Mouse (Mus musculus): ENCODE results near the gene Ttc25.
"Not testable (repeated sequence)": the region's sequence is repeated elsewhere in the genome, so short reads cannot be mapped to it uniquely, and the experiment has no call there.

The Ttc25 gene

DNA sequence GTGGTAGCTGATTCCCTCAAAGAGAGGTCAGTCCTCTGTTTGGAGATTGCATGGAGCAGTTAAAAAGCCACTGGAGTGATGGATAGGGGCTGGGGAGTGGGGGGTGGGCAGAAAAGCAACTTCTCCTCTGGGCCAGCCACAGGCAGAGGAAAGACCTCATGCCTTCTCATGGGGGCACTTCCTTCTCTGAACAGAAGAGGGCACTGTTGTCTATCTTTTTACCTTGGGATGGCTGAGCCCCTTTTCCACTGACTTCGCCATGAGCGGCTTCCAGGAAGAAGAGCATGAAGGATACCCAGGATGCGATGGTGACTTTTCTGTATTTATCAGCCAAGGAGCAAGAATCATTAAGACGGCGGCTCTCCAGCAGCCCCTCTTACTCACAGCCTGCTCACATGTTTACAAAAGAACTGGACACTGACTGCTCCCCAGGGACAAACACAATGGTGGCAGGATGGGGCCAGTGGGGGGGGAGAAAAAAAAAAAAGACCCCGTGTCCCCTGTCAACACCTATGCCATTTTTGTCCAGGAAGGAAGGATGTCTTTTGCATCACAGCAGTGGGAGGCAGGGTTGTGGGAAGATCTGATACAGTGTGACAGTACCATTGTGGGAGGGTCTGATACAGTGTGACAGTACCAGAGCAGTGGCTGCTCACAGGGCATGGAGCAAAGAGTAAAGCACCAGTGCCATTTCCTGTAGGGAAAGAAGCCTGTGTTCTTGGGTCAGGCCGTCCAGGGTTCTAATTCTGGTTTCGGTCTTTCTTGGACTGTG lies 25.2 kb downstream of the Ttc25 start:
- peak; percentile 77 for DNase-seq (ENCODE audit: low spot score)

DNA sequence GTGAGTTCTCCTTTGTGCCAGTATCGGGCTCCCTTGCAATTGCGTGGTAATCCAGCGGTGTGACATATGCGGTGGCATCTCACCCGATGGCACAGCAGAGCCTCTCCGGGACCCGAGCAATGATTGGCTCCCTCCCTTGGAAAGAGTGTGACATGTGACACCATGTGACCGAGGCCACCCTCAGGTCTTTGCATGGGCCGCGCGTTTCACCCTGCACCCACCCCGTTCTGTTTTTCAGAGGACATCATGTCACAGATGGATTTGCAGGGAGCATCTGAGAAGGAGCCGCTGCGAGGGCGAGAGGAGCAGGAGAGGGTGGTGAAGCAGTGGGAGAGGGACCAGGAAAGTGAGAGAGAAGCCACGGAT lies 25.8 kb downstream of the Ttc25 start:
- peak; percentile 64 for DNase-seq (ENCODE audit: low spot score)

GRCm38 (mm10) chr11:100574188-100574587 lies 28.8 kb downstream of the Ttc25 start:
- DNase-seq (ENCODE audit: low spot score): no peak

DNA sequence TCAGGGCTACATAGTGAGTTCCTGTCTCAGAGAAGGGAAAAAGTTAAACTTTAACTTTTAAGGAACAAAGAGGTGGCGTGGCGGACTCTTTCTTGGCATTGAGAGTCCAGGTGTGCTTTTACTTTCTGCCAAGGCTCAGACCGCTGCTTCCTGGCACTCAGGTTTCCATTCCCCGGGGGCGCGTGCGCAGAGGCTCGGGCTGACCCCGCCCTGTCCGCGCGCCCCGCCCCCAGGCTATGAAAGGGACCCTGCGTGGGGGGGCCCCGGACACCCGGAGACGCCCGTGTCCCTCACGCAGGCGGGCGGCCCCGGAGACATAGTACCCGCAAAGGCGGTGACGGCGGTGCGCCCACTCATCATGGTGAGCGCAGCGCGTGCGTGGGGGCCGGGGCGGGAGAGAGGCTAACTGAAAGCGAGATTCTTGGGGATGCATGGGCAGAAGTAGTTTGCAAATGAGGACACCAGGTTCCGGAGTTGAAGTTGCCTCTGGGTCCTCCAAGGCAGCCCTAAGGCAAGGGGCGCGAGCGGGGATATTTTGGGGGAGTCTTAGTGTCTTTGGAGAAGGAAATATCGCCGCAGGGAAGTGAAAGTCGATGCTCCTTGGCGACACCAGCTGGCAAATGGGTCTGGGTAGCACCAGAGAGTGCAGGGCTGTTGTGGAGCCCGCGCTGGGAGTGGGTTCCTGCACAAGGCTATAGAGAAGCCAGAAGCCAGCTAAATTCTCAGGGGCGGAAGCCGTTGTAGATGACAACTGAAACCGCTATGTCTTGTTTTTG lies 29.5 kb downstream of the Ttc25 start, which contains the start of gene Cnp:
TSS of gene Cnp (plus strand) at position 197 of the 776 bp plus-strand sequence.
- DNase-seq (ENCODE audit: low spot score): peak; percentile 54

GRCm38 (mm10) chr11:100575484-100575855 lies 30.1 kb downstream of the Ttc25 start:
- peak; percentile 72 for DNase-seq (ENCODE audit: low spot score)

DNA sequence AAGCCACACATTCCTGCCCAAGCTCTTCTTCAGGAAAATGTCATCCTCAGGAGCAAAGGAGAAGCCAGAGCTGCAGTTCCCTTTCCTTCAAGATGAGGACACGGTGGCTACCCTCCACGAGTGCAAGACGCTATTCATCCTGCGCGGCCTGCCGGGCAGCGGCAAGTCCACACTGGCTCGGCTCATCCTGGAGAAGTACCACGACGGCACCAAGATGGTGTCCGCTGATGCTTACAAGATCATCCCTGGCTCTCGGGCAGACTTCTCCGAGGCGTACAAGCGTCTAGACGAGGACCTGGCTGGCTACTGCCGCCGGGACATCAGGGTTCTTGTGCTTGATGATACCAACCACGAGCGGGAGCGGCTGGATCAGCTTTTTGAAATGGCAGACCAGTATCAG lies 30.8 kb downstream of the Ttc25 start:
- DNase-seq (ENCODE audit: low spot score): no peak

DNA sequence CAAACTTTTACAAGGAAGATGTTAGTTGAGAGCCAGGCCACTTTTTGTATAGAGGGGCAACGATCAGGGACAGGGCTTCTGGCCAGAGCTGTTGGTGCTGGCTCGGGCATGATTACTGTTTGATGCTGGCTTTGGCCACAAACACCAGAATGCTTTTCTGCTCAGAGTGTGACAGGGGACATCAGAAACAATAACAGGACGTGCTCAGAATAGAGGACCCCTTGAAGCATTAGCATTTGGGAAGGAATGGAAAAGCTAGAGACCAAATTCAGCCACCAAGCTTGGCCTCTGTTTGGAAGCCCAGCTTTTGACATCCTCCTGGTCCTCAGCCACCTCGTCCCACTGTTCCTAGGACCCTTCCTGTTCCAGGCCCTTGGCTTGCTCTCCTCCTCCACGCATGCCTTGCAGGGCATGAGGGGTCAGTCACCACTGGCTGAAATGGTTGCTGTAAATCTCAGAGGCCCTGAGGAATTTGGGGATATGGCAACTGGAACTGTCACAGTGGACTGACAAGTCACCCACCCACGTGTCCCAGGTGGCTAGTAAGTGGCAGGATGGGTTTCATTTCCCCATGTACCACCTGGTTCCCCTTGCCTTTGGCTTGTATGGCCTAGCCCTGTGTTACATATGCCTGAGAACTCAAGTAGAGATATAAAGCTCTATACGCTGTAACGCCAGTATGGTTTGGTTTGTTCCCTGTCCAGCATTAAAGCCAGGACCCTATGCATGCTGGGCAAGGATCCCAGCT lies 32.6 kb downstream of the Ttc25 start:
- no peak for DNase-seq (ENCODE audit: low spot score)

DNA sequence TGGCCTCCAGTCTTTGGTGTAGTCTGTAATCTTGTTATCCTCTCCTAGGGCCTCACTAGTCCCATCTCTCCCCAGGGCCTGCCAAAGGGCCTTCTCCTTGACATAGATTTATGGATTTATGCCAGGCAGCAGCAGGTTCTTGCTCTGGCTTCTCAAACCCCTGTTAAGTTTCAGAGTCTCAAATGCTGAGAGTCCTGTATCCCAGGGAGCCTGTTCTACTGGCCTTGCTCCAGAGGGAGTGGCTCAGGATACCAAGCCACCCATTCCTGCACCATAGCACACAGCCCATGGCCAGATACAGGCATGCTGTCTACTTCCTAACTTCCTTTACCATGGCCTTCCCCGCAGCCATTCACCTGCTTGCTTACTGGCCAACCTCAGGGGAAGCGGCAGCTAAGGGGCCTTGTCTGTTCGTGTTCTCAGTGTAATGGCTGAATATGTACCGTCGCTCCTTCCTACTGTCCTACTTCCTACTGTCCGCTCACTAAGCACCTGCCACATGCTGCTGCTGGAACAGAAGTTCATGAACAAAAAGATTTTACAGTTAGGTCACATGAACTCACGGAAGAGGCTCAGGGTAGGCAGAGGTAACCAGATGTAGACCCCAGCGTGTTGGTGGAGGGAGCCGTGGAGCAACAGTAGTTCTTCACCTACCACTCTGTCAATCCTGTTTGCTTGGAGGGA lies 33.9 kb downstream of the Ttc25 start:
- DNase-seq (ENCODE audit: low spot score): no peak

GRCm38 (mm10) chr11:100580275-100580674 lies 34.9 kb downstream of the Ttc25 start:
- no peak for DNase-seq (ENCODE audit: low spot score)

DNA sequence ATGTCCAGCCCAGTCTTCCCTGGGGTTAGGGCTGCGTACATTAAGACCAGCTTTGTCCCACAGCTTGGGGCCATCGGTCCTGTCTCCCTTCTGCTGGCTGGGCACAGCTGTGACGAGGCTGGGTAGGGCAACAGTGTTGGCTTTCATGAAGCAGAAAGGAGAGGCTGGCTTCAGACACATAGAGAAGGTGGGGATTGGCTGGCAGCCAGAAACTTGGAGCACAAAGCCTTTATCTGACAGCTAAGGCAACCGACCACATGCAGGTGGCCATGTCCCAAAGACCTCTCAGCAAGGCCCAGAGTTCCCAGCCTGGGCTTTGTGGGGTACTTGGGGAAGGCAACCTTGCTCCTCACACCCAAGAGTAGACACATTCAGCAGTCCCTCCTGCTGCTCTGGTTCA lies 36.3 kb downstream of the Ttc25 start:
- peak; percentile 44 for DNase-seq (ENCODE audit: low spot score)

- DNase-seq (ENCODE audit: low spot score): not testable (repeated sequence)
Measured at GRCm38 (mm10) chr11:100582413-100582812, 37.0 kb downstream of the Ttc25 start.

DNA sequence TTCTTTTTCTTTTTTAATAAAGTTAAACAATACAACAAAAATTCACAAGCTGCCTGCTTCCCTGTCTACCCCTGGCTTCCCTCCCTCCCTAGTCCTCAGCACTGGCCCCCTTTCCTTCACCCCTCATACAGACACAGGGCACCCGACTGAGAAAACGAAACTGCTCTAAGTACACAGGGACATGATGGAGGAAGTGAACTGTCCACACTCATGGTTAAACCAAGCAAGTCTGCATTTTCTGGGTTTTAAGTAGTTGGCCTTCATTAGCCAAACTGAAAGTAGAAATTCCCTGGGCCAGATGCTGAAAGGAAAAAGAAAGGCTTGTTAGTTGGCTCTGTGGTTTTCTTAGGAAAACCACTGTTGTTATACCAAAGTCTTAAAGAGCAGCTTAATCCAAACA lies 37.4 kb downstream of the Ttc25 start:
- no peak for DNase-seq (ENCODE audit: low spot score)

- DNase-seq (ENCODE audit: low spot score): no peak
Measured at GRCm38 (mm10) chr11:100584561-100584961, 39.2 kb downstream of the Ttc25 start.

- DNase-seq (ENCODE audit: low spot score): no peak
Measured at GRCm38 (mm10) chr11:100585148-100585547, 39.7 kb downstream of the Ttc25 start.

- no peak for DNase-seq (ENCODE audit: low spot score)
Measured at GRCm38 (mm10) chr11:100588462-100588861, 43.1 kb downstream of the Ttc25 start.

DNA sequence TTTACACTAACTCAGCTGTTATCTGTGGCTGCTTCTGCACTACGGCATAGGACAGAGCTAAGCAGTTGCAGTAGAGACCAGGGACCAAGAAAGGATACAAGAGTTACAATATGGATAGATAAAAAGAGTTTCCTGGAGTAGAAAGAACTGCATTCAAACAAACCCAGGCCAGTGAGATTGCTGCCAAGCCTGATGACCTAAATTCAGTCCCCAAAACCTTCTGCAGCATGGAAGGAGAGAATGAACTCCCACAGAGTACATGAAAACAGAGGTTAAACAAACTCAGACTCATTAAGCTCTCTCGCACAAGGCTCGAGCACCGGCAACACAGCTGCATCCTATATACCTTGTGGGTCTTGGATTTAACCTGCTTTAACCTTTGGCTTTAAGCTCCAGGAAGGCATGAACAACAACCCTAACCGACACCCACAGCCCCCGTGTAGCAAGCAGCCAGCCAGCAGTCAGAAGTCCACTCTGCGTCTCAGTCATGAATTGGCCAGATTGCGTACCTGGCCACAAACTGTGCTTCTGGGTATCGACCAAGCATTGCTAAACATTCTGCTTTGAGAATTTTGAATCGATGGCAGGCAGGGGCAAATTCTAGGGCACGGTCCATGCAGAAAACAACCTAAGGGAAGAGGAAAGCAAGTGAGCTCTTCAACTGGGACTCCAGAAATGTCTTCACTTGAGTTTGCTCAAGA lies 47.1 kb downstream of the Ttc25 start:
- no peak for DNase-seq (ENCODE audit: low spot score)

DNA sequence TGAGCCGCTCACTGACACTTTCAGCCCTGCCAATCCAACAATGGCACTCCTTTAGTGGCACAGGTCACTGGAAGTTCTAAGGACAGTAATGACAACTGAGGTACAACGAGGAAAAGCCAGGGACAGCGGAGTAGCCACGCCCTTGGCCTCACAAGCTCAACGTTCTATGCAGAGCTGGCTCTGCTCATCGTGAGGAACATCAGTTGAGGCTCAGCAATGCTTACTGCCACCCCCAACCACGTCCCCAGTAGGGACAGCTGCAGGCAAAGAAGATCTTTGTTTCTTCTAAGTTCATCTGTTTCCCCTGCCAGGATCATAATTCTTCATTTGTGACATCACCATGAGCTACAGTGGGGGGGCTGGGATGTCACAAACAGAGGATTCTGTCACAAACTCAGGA lies 49.2 kb downstream of the Ttc25 start:
- DNase-seq (ENCODE audit: low spot score): no peak

DNA sequence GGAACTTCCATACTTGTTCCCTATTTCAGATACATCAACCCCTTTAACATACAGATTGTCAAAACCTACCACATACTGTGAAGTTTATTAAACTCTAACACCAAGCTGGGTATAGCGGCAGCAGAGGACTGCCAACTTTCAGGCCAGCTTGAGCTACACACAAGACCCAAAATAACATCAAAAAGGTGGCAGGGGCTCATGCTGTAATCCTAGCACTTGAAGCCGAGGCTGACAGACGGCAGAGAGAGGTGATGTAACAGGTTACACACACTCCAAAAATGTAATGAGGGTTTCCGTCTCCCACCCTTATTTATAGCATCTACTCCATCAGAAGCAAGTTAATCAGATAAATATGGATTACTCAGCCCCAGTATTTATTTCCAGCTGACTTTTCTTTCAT lies 50.1 kb downstream of the Ttc25 start:
- DNase-seq (ENCODE audit: low spot score): no peak

- no peak for DNase-seq (ENCODE audit: low spot score)
Measured at GRCm38 (mm10) chr11:100598074-100598473, 52.7 kb downstream of the Ttc25 start.

- DNase-seq (ENCODE audit: low spot score): no peak
Measured at GRCm38 (mm10) chr11:100601372-100601771, 56.0 kb downstream of the Ttc25 start.

DNA sequence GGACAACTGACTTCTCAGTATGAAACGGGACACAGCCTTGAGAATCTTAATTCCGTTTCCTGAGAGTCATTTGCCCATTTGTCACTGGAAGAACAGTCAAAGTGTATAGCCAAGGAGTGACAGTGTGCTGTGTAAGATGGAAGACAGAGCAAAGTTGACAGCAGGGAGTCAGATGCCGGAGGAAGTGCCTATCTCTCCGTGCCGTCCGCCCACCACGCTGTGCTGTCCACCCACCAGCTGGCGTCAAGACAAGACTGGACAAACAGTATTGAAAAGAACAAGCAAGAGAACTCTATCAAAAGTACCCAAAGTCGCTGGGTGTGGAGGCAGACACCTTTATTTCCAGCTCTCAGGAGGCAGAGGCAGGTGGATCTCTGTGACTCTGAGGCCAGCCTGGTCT lies 57.7 kb downstream of the Ttc25 start:
- no peak for DNase-seq (ENCODE audit: low spot score)

GRCm38 (mm10) chr11:100603813-100604212 lies 58.4 kb downstream of the Ttc25 start:
- DNase-seq (ENCODE audit: low spot score): no peak
